Mouse (Mus musculus): ENCODE results near the gene Col1a1. TPM values are rescaled to one million over a fixed set of nuclear protein-coding genes. Genes with fewer than 3 reads are reported as not detected.

Col1a1 gene
- total and polyA plus RNA-seq, 3 experiments = 0.11 to 0.13 TPM; not detected in 1

GRCm38 (mm10) chr11:94973313-94973712 lies 37.3 kb downstream of the Col1a1 start:
- no peaks in the 10 kb centered on the region for H3K36me3 ChIP-seq (replicated peaks in 1 of 2; ENCODE audit: control insufficient read depth in 1 of 2, insufficient read depth in 1 of 2, low read length in 1 of 2)
- H3K4me1 ChIP-seq (ENCODE audit: control insufficient read depth in 1 of 2, insufficient read depth in 2 of 2) = peaks cover 15 to 29% of the 10 kb centered on the region in 2 experiments
- H3K27ac ChIP-seq (ENCODE audit: insufficient read depth, low read depth) = no peak overlapping the region
- no peak for TF ChIP-seq TBP (conservative IDR thresholded peaks at IDR 0.05; ENCODE audit: low read depth, low read length)
- TF ChIP-seq ZKSCAN1 (IDR thresholded peaks at IDR 0.05; ENCODE audit: borderline replicate concordance, low read depth, low read length) = no peak
- no peak for TF ChIP-seq ETS1 (conservative IDR thresholded peaks at IDR 0.05; ENCODE audit: low read depth, low read length)
- no peak for TF ChIP-seq RAD21 (IDR thresholded peaks at IDR 0.05; ENCODE audit: low read depth, low read length)
- no peak for TF ChIP-seq CTCF (conservative IDR thresholded peaks at IDR 0.05 in 1 of 2, IDR thresholded peaks at IDR 0.05 in 1 of 2; ENCODE audit: low read depth in 2 of 2, low read length in 2 of 2)
- TF ChIP-seq BHLHE40 (IDR thresholded peaks at IDR 0.05; ENCODE audit: low read depth, low read length) = no peak
- no peak for TF ChIP-seq MAZ (IDR thresholded peaks at IDR 0.05; ENCODE audit: low read depth, low read length)
- TF ChIP-seq MXI1 (IDR thresholded peaks at IDR 0.05; ENCODE audit: low read depth, low read length) = no peak
- TF ChIP-seq MEF2A (IDR thresholded peaks at IDR 0.05; ENCODE audit: borderline replicate concordance, low read depth, low read length) = no peak
- TF ChIP-seq USF2 (conservative IDR thresholded peaks at IDR 0.05; ENCODE audit: low read depth, low read length) = no peak
- TF ChIP-seq MYC (IDR thresholded peaks at IDR 0.05; ENCODE audit: low read depth, low read length) = no peak
- TF ChIP-seq POLR2A (IDR thresholded peaks at IDR 0.05; ENCODE audit: low read depth, low read length) = no peak
- TF ChIP-seq MAX (IDR thresholded peaks at IDR 0.05; ENCODE audit: low read length) = no peak
- TF ChIP-seq POLR2AphosphoS2 (IDR thresholded peaks at IDR 0.05; ENCODE audit: low read depth, low read length) = no peak
- no peak overlapping the region for H3K4me2 ChIP-seq (ENCODE audit: insufficient read depth, low read depth, poor library complexity, severe bottlenecking)
- H3K4me3 ChIP-seq (replicated peaks in 1 of 3; ENCODE audit: low read depth in 2 of 3, low read length in 2 of 3, poor library complexity in 1 of 3) = no peak overlapping the region
- dilution Hi-C loops (cut with MboI; ENCODE audit: extremely low pct_ligation_motif_present, extremely low pct_unique_long_range_greater_than_20kb, low sequenced_read_pairs) = no loop called here
- peaks cover 91% of the 10 kb centered on the region for H3K27me3 ChIP-seq (replicated peaks)
- in situ Hi-C loops (cut with MboI; ENCODE audit: low pct_ligation_motif_present, low pct_unique_long_range_greater_than_20kb, low sequenced_read_pairs) = loop anchor here (5.0 kb wide), 1 partner anchor 36 kb away; the partner anchor contains the start of gene Col1a1
- no peak for DNase-seq (ENCODE audit: extremely low read depth)
- no peaks in the 10 kb centered on the region for H3K9me3 ChIP-seq (replicated peaks; ENCODE audit: low read length)
- H3K79me2 ChIP-seq (replicated peaks; ENCODE audit: control insufficient read depth, extremely low read depth, insufficient read depth, poor library complexity, severe bottlenecking) = no peaks in the 10 kb centered on the region
- no peak overlapping the region for H3K9ac ChIP-seq (ENCODE audit: insufficient read depth, low read depth)

GRCm38 (mm10) chr11:94974951-94975350 lies 38.9 kb downstream of the Col1a1 start:
- Histone ChIP-seq H3K9me3 (replicated peaks; ENCODE audit: low read length) (no peaks in the 10 kb centered on the region), H3K27me3 (replicated peaks) (peaks cover 82% of the 10 kb centered on the region), H3K4me1 (ENCODE audit: control insufficient read depth in 1 of 2, insufficient read depth in 2 of 2) (peaks cover 15 to 40% of the 10 kb centered on the region in 2 experiments), H3K4me2 (ENCODE audit: insufficient read depth, low read depth, poor library complexity, severe bottlenecking) (no peak overlapping the region), H3K79me2 (replicated peaks; ENCODE audit: control insufficient read depth, extremely low read depth, insufficient read depth, poor library complexity, severe bottlenecking) (no peaks in the 10 kb centered on the region), H3K4me3 (replicated peaks in 1 of 3; ENCODE audit: low read depth in 2 of 3, low read length in 2 of 3, poor library complexity in 1 of 3) (no peak overlapping the region), H3K36me3 (replicated peaks in 1 of 2; ENCODE audit: control insufficient read depth in 1 of 2, insufficient read depth in 1 of 2, low read length in 1 of 2) (no peaks in the 10 kb centered on the region), H3K27ac (ENCODE audit: insufficient read depth, low read depth) (no peak overlapping the region), H3K9ac (ENCODE audit: insufficient read depth, low read depth) (no peak overlapping the region)
- dilution Hi-C loops (cut with MboI; ENCODE audit: extremely low pct_ligation_motif_present, extremely low pct_unique_long_range_greater_than_20kb, low sequenced_read_pairs) = no loop called here
- DNase-seq (ENCODE audit: extremely low read depth) = no peak
- in situ Hi-C loops (cut with MboI; ENCODE audit: low pct_ligation_motif_present, low pct_unique_long_range_greater_than_20kb, low sequenced_read_pairs) = loop anchor here (5.0 kb wide), 1 partner anchor 38 kb away; the partner anchor contains the start of gene Col1a1
- TF ChIP-seq MYC (IDR thresholded peaks at IDR 0.05; ENCODE audit: low read depth, low read length) (no peak), ELF1 (IDR thresholded peaks at IDR 0.05; ENCODE audit: low read depth, low read length) (no peak), JUND (conservative IDR thresholded peaks at IDR 0.05; ENCODE audit: low read depth, low read length) (no peak), NRF1 (IDR thresholded peaks at IDR 0.05; ENCODE audit: low read depth, low read length) (no peak)
